Mouse (Mus musculus): Measurements from ENCODE around the gene Masp2. TPM values are rescaled to one million over a fixed set of nuclear protein-coding genes. Genes with fewer than 3 reads are reported as not detected.

Gene Masp2
- polyA plus RNA-seq, 1 experiment = 0.25 TPM

DNA sequence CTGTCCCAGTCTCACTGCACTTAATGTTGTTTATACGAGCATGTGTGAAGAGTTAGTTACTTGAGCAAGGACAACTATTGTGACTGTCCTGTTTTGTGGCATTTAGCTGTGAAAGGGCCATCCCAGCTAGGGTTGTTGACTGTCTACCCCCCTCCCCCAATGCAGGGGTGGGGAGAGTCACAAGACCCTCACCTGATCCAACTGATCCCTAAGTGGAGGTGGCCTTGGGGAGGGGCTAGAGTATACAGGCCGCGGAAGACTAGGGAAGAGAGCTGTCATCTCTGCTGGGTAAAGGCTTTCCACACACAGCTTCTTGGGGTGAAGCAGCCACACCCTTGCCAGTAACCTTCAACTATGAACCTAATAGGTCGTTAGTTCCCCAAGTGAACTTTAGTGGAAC lies 2.0 kb upstream of the Masp2 start:
- Histone ChIP-seq H3K4me1 (ENCODE audit: control insufficient read depth, insufficient read depth, low read length) (no peaks in the 10 kb centered on the region), H3K27ac (ENCODE audit: control insufficient read depth, insufficient read depth, low read depth, low read length) (no peak overlapping the region), H3K4me3 (ENCODE audit: control insufficient read depth, low read depth, low read length) (no peak overlapping the region), H3K36me3 (ENCODE audit: control insufficient read depth, insufficient read depth, low read length) (no peaks in the 10 kb centered on the region), H3K27me3 (ENCODE audit: control insufficient read depth, insufficient read depth, low read length) (no peaks in the 10 kb centered on the region)
- no peak for TF ChIP-seq CTCF (IDR thresholded peaks at IDR 0.05; ENCODE audit: control insufficient read depth, insufficient read depth, insufficient replicate concordance, low read depth, low read length)
- no peak for TF ChIP-seq POLR2A (IDR thresholded peaks at IDR 0.05; ENCODE audit: control insufficient read depth, low read depth, low read length)

- Histone ChIP-seq H3K27me3 (ENCODE audit: control insufficient read depth, insufficient read depth, low read length) (no peaks in the 10 kb centered on the region), H3K4me1 (ENCODE audit: control insufficient read depth, insufficient read depth, low read length) (no peaks in the 10 kb centered on the region), H3K27ac (ENCODE audit: control insufficient read depth, insufficient read depth, low read depth, low read length) (no peak overlapping the region), H3K4me3 (ENCODE audit: control insufficient read depth, low read depth, low read length) (no peak overlapping the region), H3K36me3 (ENCODE audit: control insufficient read depth, insufficient read depth, low read length) (no peaks in the 10 kb centered on the region)
- TF ChIP-seq CTCF (IDR thresholded peaks at IDR 0.05; ENCODE audit: control insufficient read depth, insufficient read depth, insufficient replicate concordance, low read depth, low read length) = no peak
- TF ChIP-seq POLR2A (IDR thresholded peaks at IDR 0.05; ENCODE audit: control insufficient read depth, low read depth, low read length) = no peak
These were observed 483 bp upstream of the Masp2 start for GRCm38 (mm10) chr4:148601871-148602270.

- H3K27ac ChIP-seq (ENCODE audit: control insufficient read depth, insufficient read depth, low read depth, low read length) = no peak overlapping the region
- TF ChIP-seq POLR2A (IDR thresholded peaks at IDR 0.05; ENCODE audit: control insufficient read depth, low read depth, low read length) (no peak), CTCF (IDR thresholded peaks at IDR 0.05; ENCODE audit: control insufficient read depth, insufficient read depth, insufficient replicate concordance, low read depth, low read length) (no peak)
- H3K4me1 ChIP-seq (ENCODE audit: control insufficient read depth, insufficient read depth, low read length) = no peaks in the 10 kb centered on the region
- H3K27me3 ChIP-seq (ENCODE audit: control insufficient read depth, insufficient read depth, low read length) = no peaks in the 10 kb centered on the region
- no peaks in the 10 kb centered on the region for H3K36me3 ChIP-seq (ENCODE audit: control insufficient read depth, insufficient read depth, low read length)
- no peak overlapping the region for H3K4me3 ChIP-seq (ENCODE audit: control insufficient read depth, low read depth, low read length)
These were observed 1.2 kb downstream of the Masp2 start for GRCm38 (mm10) chr4:148603376-148604139.

DNA sequence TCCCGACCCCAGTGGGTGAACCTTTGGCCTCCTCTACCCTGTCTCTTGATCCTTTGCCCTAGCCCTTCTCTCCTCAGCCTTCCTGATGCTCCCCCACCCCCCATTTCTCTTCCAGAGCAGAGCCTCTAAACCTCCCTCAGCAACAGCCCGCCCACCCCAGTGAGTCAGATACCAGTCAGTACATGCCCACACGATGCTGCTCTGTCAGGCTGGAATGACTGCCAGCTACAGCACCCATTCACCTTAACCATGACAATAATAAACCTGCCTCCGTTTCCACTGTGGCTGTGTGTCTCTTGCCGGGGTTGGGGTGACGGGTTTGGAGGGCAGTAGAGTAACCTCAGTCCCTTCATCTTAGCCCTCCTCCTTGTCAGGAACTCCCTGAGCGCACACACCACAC lies 1.8 kb downstream of the Masp2 start:
- no peaks in the 10 kb centered on the region for H3K4me1 ChIP-seq (ENCODE audit: control insufficient read depth, insufficient read depth, low read length)
- H3K4me3 ChIP-seq (ENCODE audit: control insufficient read depth, low read depth, low read length) = no peak overlapping the region
- H3K27me3 ChIP-seq (ENCODE audit: control insufficient read depth, insufficient read depth, low read length) = no peaks in the 10 kb centered on the region
- no peak overlapping the region for H3K27ac ChIP-seq (ENCODE audit: control insufficient read depth, insufficient read depth, low read depth, low read length)
- no peak for TF ChIP-seq POLR2A (IDR thresholded peaks at IDR 0.05; ENCODE audit: control insufficient read depth, low read depth, low read length)
- TF ChIP-seq CTCF (IDR thresholded peaks at IDR 0.05; ENCODE audit: control insufficient read depth, insufficient read depth, insufficient replicate concordance, low read depth, low read length) = no peak
- no peaks in the 10 kb centered on the region for H3K36me3 ChIP-seq (ENCODE audit: control insufficient read depth, insufficient read depth, low read length)

GRCm38 (mm10) chr4:148604541-148605165 lies 2.3 kb downstream of the Masp2 start:
- no peaks in the 10 kb centered on the region for H3K4me1 ChIP-seq (ENCODE audit: control insufficient read depth, insufficient read depth, low read length)
- no peak overlapping the region for H3K27ac ChIP-seq (ENCODE audit: control insufficient read depth, insufficient read depth, low read depth, low read length)
- no peaks in the 10 kb centered on the region for H3K36me3 ChIP-seq (ENCODE audit: control insufficient read depth, insufficient read depth, low read length)
- no peak overlapping the region for H3K4me3 ChIP-seq (ENCODE audit: control insufficient read depth, low read depth, low read length)
- TF ChIP-seq POLR2A (IDR thresholded peaks at IDR 0.05; ENCODE audit: control insufficient read depth, low read depth, low read length) = no peak
- peak; percentile 51; the same call in 1 of the 2 replicates for TF ChIP-seq CTCF (IDR thresholded peaks at IDR 0.05; ENCODE audit: control insufficient read depth, insufficient read depth, insufficient replicate concordance, low read depth, low read length)
- H3K27me3 ChIP-seq (ENCODE audit: control insufficient read depth, insufficient read depth, low read length) = no peaks in the 10 kb centered on the region

GRCm38 (mm10) chr4:148607758-148608157 lies 5.4 kb downstream of the Masp2 start:
- Histone ChIP-seq H3K36me3 (ENCODE audit: control insufficient read depth, insufficient read depth, low read length) (no peaks in the 10 kb centered on the region), H3K27ac (ENCODE audit: control insufficient read depth, insufficient read depth, low read depth, low read length) (no peak overlapping the region), H3K4me1 (ENCODE audit: control insufficient read depth, insufficient read depth, low read length) (no peaks in the 10 kb centered on the region), H3K4me3 (ENCODE audit: control insufficient read depth, low read depth, low read length) (no peak overlapping the region), H3K27me3 (ENCODE audit: control insufficient read depth, insufficient read depth, low read length) (no peaks in the 10 kb centered on the region)
- TF ChIP-seq CTCF (IDR thresholded peaks at IDR 0.05; ENCODE audit: control insufficient read depth, insufficient read depth, insufficient replicate concordance, low read depth, low read length) (peak; percentile 82; the same call in 1 of the 2 replicates), POLR2A (IDR thresholded peaks at IDR 0.05; ENCODE audit: control insufficient read depth, low read depth, low read length) (no peak)

DNA sequence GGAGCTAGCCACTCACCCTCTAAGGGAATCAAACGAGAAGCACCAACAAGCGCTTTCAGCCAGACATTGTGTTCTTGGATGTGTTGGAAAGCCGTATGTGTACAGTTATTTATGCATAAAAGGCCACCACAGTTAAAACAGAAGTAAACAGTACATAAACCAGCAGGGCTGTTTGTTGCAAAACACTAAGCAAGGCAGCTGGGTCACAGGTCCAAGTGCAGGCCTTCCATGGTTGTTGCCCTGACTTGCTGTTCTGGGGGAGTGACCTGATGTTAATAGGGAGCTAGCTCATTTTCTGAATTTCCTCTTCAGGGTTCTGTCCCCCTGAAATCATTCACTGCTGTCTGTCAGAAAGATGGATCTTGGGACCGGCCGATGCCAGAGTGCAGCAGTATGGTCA lies 7.5 kb downstream of the Masp2 start:
- Histone ChIP-seq H3K4me1 (ENCODE audit: control insufficient read depth, insufficient read depth, low read length) (no peaks in the 10 kb centered on the region), H3K27ac (ENCODE audit: control insufficient read depth, insufficient read depth, low read depth, low read length) (no peak overlapping the region), H3K36me3 (ENCODE audit: control insufficient read depth, insufficient read depth, low read length) (no peaks in the 10 kb centered on the region), H3K27me3 (ENCODE audit: control insufficient read depth, insufficient read depth, low read length) (no peaks in the 10 kb centered on the region), H3K4me3 (ENCODE audit: control insufficient read depth, low read depth, low read length) (no peak overlapping the region)
- TF ChIP-seq POLR2A (IDR thresholded peaks at IDR 0.05; ENCODE audit: control insufficient read depth, low read depth, low read length) = no peak
- no peak for TF ChIP-seq CTCF (IDR thresholded peaks at IDR 0.05; ENCODE audit: control insufficient read depth, insufficient read depth, insufficient replicate concordance, low read depth, low read length)
